8 mouse cellular contexts compared by ENCODE assay signal in the genomic region with DNA sequence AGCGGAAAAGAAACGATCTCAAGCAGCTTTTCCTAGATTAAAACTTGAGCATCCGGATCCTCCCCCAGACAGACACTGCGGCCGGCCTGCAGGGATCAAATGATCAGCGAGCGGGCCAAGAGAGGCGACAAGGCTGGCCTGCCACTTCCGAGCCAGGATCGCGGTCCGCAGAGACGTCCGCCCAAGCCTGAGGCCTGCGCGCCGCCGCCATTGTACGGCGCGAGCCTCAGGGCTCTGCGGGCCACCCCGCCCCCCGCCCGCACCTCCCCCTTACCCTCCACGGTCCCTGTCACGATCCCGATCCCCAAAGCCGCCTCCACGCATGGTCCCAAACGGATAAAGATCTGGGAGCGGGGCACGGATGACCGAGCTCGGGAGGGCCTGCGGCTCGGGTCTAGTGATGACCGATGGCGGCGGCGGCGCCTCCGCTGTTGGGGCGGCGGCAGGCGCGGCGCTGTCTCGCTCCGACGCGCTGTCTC. TPM values are rescaled to one million over a fixed set of nuclear protein-coding genes. Genes with fewer than 3 reads are reported as not detected.
DNase-seq lines count a peak whose midpoint lies in the region; ATAC-seq and TF ChIP-seq lines count a peak whose summit lies in the region.

No protein-coding gene starts in this region.

- peak overlapping the region; percentile 94 for H3K4me3 ChIP-seq in G1E (ENCODE audit: low read depth, low read length)
- H3K4me3 ChIP-seq in hindbrain, embryonic 14.5 days (replicated peaks; ENCODE audit: low read length): peak overlapping the region; percentile 59
- peak overlapping the region; percentile 93 for H3K4me3 ChIP-seq in midbrain, embryonic 14.5 days (replicated peaks; ENCODE audit: low read depth, low read length)

- peaks cover 13% of the 10 kb centered on the region for H3K27me3 ChIP-seq in G1E (ENCODE audit: insufficient read depth, low read length)
- H3K27me3 ChIP-seq in hindbrain, embryonic 14.5 days (ENCODE audit: control insufficient read depth, insufficient read depth, low read length): no peaks in the 10 kb centered on the region
- H3K27me3 ChIP-seq in midbrain, embryonic 14.5 days (ENCODE audit: control insufficient read depth, insufficient read depth, low read length): no peaks in the 10 kb centered on the region

- peaks cover 28% of the 10 kb centered on the region for H3K4me1 ChIP-seq in G1E (ENCODE audit: insufficient read depth, low read depth, low read length)
- H3K4me1 ChIP-seq in hindbrain, embryonic 14.5 days (replicated peaks; ENCODE audit: control insufficient read depth, insufficient read depth, low read length): peaks cover 23% of the 10 kb centered on the region
- H3K4me1 ChIP-seq in midbrain, embryonic 14.5 days (ENCODE audit: control insufficient read depth, insufficient read depth, low read length): peaks cover 25% of the 10 kb centered on the region

- H3K27ac ChIP-seq in hindbrain, embryonic 14.5 days: peak overlapping the region; percentile 98
- peak overlapping the region; percentile 98 for H3K27ac ChIP-seq in midbrain, embryonic 14.5 days (replicated peaks; ENCODE audit: low read depth, low read length)

- H3K9me3 ChIP-seq in G1E (replicated peaks): peaks cover 7% of the 10 kb centered on the region
- H3K9me3 ChIP-seq in hindbrain, embryonic 14.5 days (ENCODE audit: control insufficient read depth, low read length): no peaks in the 10 kb centered on the region
- no peaks in the 10 kb centered on the region for H3K9me3 ChIP-seq in midbrain, embryonic 14.5 days (ENCODE audit: control insufficient read depth, low read length)

- peak; percentile 84 for DNase-seq in 416B (ENCODE audit: low read depth)
- peak; percentile 48 for DNase-seq in G1E (ENCODE audit: low spot score)
- DNase-seq in cerebellum, adult 11 months: peak; percentile 46
- DNase-seq in gastrocnemius, adult 18-20 months (ENCODE audit: low spot score): peak; percentile 85
- peak; percentile 63 for DNase-seq in hindbrain, embryonic 14.5 days (ENCODE audit: low spot score)
- DNase-seq in liver: peak; percentile 79
- peak; percentile 83 for DNase-seq in midbrain, embryonic 14.5 days
- DNase-seq in yolk sac, embryonic 10.5 days (ENCODE audit: low spot score): peak; percentile 66

- H3K36me3 ChIP-seq in G1E (replicated peaks): peaks cover 33% of the 10 kb centered on the region
- H3K36me3 ChIP-seq in hindbrain, embryonic 14.5 days (replicated peaks; ENCODE audit: control insufficient read depth, insufficient read depth): peaks cover 34% of the 10 kb centered on the region
- peaks cover 31% of the 10 kb centered on the region for H3K36me3 ChIP-seq in midbrain, embryonic 14.5 days (ENCODE audit: control insufficient read depth, insufficient read depth, low read length)

- no peak for TF ChIP-seq CTCF in G1E (IDR thresholded peaks at IDR 0.05; ENCODE audit: low read depth, low read length)

- no peak for ATAC-seq in G1E (ENCODE audit: extremely low read depth, insufficient number of reproducible peaks, low FRiP score, poor library complexity, severe bottlenecking)
- peak; percentile 54 for ATAC-seq in hindbrain, embryonic 14.5 days (ENCODE audit: low FRiP score)
- ATAC-seq in midbrain, embryonic 14.5 days (ENCODE audit: low FRiP score, low TSS enrichment): peak; percentile 77

- WGBS in hindbrain, embryonic 14.5 days: under 1% methylated on average over 43 of the region's 52 CpGs
- WGBS in midbrain, embryonic 14.5 days: under 1% methylated on average over 52 of the region's 52 CpGs

- peak overlapping the region; percentile 92 for H3K9ac ChIP-seq in hindbrain, embryonic 14.5 days
- H3K9ac ChIP-seq in midbrain, embryonic 14.5 days (replicated peaks; ENCODE audit: low read length): peak overlapping the region; percentile 91

- peak overlapping the region; percentile 92 for H3K4me2 ChIP-seq in hindbrain, embryonic 14.5 days (replicated peaks)
- peak overlapping the region; percentile 90 for H3K4me2 ChIP-seq in midbrain, embryonic 14.5 days (ENCODE audit: low read length)

RNA-seq across cellular contexts. Expression of a gene that starts 0.6 kb away (rescaled TPM):
- total RNA-seq in G1E (2014; fragmentation: Nextera tagmentation): 238 and 294 TPM in 2 replicates
- total RNA-seq in G1E (2017): 191 and 220 TPM in 2 replicates
- 54.2 and 61.0 TPM in 2 replicates for polyA plus RNA-seq in G1E (2012)
- 10 to 100 TPM; 52.5 to 75.6 TPM for total RNA-seq in gastrocnemius, adult 18-20 months (2021)
- polyA plus RNA-seq in hindbrain, embryonic 14.5 days (2014; fragmentation: Nextera tagmentation; extraction: Ambion mirVana): 87.3 and 92.4 TPM in 2 replicates
- 115 and 137 TPM in 2 replicates for polyA plus RNA-seq in midbrain, embryonic 14.5 days (2014; fragmentation: Nextera tagmentation; extraction: Ambion mirVana)

RNA-seq across cellular contexts. Expression of a gene that starts 29.7 kb away (rescaled TPM):
- not detected in 2 replicates for total RNA-seq in G1E (2014; fragmentation: Nextera tagmentation)
- total RNA-seq in G1E (2017): 0.05 TPM in 1 of 2 replicates, not detected in the other
- polyA plus RNA-seq in G1E (2012): not detected in 2 replicates
- 1 to 10 TPM; 1.3 to 2.0 TPM for total RNA-seq in gastrocnemius, adult 18-20 months (2021)
- polyA plus RNA-seq in hindbrain, embryonic 14.5 days (2014; fragmentation: Nextera tagmentation; extraction: Ambion mirVana): 8.1 and 10.1 TPM in 2 replicates
- polyA plus RNA-seq in midbrain, embryonic 14.5 days (2014; fragmentation: Nextera tagmentation; extraction: Ambion mirVana): 5.4 and 7.1 TPM in 2 replicates

RNA-seq across cellular contexts. Expression of a gene that starts 40.9 kb away (rescaled TPM):
- total RNA-seq in G1E (2014; fragmentation: Nextera tagmentation) (not detected in 2 replicates), G1E (2017) (0.05 TPM in 1 of 2 replicates, not detected in the other)
- polyA plus RNA-seq in G1E (2012): not detected in 2 replicates
- not detected for total RNA-seq in gastrocnemius, adult 18-20 months (2021)
- not detected in 2 replicates for polyA plus RNA-seq in hindbrain, embryonic 14.5 days (2014; fragmentation: Nextera tagmentation; extraction: Ambion mirVana)
- 0.23 TPM in 1 of 2 replicates, not detected in the other for polyA plus RNA-seq in midbrain, embryonic 14.5 days (2014; fragmentation: Nextera tagmentation; extraction: Ambion mirVana)

RNA-seq across cellular contexts. Expression of a gene that starts 58.9 kb away (rescaled TPM):
- not detected in 2 replicates for total RNA-seq in G1E (2014; fragmentation: Nextera tagmentation)
- 0.29 TPM in 1 of 2 replicates, not detected in the other for total RNA-seq in G1E (2017)
- polyA plus RNA-seq in G1E (2012): not detected in 2 replicates
- total RNA-seq in gastrocnemius, adult 18-20 months (2021): not detected
- polyA plus RNA-seq in hindbrain, embryonic 14.5 days (2014; fragmentation: Nextera tagmentation; extraction: Ambion mirVana): 0.80 and 1.4 TPM in 2 replicates
- 0.38 and 0.75 TPM in 2 replicates for polyA plus RNA-seq in midbrain, embryonic 14.5 days (2014; fragmentation: Nextera tagmentation; extraction: Ambion mirVana)
